Mouse (Mus musculus) megakaryocyte, embryonic 14.5 days (primary cell): ENCODE measurements around the gene Cenpo. TPM values are rescaled to one million over a fixed set of nuclear protein-coding genes. Genes with fewer than 3 reads are reported as not detected.

Source experiments
- H3K27me3 ChIP-seq: replicated peaks from 2 replicates; pipeline ENCODE3; 2012; ENCODE audit warnings: inconsistent platforms
- H3K36me3 ChIP-seq: replicated peaks from 2 replicates; pipeline ENCODE3; 2012; ENCODE audit warnings: low read length, inconsistent platforms, mixed read lengths
- H3K4me1 ChIP-seq: 2 replicates; pipeline ENCODE4 v1.6.1; 2012; ENCODE audit warnings: inconsistent platforms
- H3K4me3 ChIP-seq: replicated peaks from 2 replicates; pipeline ENCODE3; 2012; ENCODE audit warnings: moderate library complexity, mild to moderate bottlenecking, inconsistent platforms
- H3K9me3 ChIP-seq: 2 replicates; pipeline ENCODE4 v1.6.1; 2012; ENCODE audit warnings: inconsistent platforms
- FLI1 ChIP-seq: IDR thresholded peaks from 2 replicates; pipeline ENCODE4 v1.6.1; 2012; ENCODE audit warnings: low read length, inconsistent platforms, mixed read lengths
- GATA1 ChIP-seq: IDR thresholded peaks from 3 replicates; pipeline ENCODE4 v1.6.1; 2012; ENCODE audit warnings: mixed read lengths, low read length, inconsistent platforms, borderline replicate concordance
- polyA plus RNA-seq: library from polyadenylated mRNA; stranded (reverse); fragments of >175 nt; gene quantifications from 2 replicates; pipeline ENCODE4 v1.2.3, GENCODE M21; 2012; ENCODE audit warnings: low replicate concordance; ENCODE audit not compliant: insufficient read depth

Cenpo gene
- polyA plus RNA-seq, 1 experiment: 1.7 TPM

DNA sequence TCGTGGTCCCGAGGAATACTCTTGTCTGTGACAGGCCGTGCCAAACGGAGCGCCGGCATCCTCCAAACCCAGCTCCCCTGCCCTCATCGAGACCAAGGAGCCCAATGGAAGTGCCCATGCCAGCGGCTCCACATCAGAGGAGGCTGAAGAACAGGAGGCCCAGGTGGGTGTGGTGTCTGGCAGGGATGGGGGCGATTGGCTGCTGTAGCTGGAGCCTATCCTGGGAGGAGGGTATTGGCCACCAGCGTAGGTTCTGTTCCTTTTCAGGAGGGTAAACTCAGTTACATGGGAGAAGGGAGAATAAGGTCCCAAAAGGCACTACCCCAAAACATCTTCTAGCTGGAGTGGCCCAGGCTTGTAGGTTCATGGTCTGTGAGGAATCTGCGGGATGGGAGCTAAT lies 34.8 kb downstream of the Cenpo start:
- Histone ChIP-seq H3K9me3 (no peaks in the 10 kb centered on the region), H3K4me1 (peaks cover 37% of the 10 kb centered on the region), H3K36me3 (peaks cover 16% of the 10 kb centered on the region), H3K27me3 (no peaks in the 10 kb centered on the region), H3K4me3 (no peak overlapping the region)
- TF ChIP-seq GATA1 (no peak), FLI1 (no peak)

DNA sequence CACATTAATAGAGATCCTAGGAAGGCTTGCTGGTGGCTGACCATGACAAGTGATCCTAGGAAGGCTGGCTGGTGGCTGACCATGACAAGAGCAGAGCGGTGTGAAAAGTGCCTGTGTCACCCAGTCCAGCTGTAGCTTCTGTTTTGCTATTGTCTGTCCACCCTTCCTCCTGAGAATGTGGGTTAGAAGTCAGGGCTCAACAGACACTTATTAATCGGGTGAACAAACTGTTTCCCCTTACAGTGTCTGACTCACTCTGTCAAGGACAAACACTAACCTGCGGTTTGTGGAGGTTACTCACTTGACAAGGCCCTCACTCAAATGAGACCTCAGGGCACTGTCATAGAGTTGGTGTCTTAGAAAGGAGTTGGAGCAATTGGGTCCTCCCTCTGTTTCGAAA lies 35.4 kb downstream of the Cenpo start:
- TF ChIP-seq FLI1: no peak
- TF ChIP-seq GATA1: no peak
- no peak overlapping the region for H3K4me3 ChIP-seq

DNA sequence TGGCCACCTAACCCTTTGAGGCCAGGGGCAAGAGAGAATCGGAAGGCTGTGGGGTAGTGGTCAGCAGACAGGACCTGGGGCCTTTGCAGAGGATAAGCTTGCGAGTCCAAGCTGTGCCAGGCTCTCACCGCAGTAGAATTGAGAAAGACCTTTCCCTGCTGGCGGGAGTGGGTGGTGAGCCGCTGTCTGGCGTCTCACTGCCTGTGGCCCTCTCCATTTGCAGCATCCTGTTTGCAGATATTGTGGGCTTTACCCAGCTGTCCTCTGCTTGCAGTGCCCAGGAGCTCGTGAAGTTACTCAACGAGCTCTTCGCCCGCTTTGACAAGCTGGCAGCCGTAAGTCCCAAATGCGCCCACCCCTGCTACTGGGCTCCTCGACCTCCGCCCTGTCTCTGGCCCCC lies 39.5 kb downstream of the Cenpo start:
- H3K4me1 ChIP-seq: peaks cover 36% of the 10 kb centered on the region
- H3K9me3 ChIP-seq: no peaks in the 10 kb centered on the region
- H3K36me3 ChIP-seq: no peaks in the 10 kb centered on the region
- no peak overlapping the region for H3K4me3 ChIP-seq
- TF ChIP-seq FLI1 (no peak), GATA1 (no peak)
- H3K27me3 ChIP-seq: peaks cover under 1% of the 10 kb centered on the region

More for the DNA sequence above, 35.4 kb downstream of the Cenpo start:
- H3K36me3 ChIP-seq: peaks cover 16% of the 10 kb centered on the region
- peaks cover 37% of the 10 kb centered on the region for H3K4me1 ChIP-seq
- no peaks in the 10 kb centered on the region for H3K9me3 ChIP-seq
- H3K27me3 ChIP-seq: no peaks in the 10 kb centered on the region

DNA sequence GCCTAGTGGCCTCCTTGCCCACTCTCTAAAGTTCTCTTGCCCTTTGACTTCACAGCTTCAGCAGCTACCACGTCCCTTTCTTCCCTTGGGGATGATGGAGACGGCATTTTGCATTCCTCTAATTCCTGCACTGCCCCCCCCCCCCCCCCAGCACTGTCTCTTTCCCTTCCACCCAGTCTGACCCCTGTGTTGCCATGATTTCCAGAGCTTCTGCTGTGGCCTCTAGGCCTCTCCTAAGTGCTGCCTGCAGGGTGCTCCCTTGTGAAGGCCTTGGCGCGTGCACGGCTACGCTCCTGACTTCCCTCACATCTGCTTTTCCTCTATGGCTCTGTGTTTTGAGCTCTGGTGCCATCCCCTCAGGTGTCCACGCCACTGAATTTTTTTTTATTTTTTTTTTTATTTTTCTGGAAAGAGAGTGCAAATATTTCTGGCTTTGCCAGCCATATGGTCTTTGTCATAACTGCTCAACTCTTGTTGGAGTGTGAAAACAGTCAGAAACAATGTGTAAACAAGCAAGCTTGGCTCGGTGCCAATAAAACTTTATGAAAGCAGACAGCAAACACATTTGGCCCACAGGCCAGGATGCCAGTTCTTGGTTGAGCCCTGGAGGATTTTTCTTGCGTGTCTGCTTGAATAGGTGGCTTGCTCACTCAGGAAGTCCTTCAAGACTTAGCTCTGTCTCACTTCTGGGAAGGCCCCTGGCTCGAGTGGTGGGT lies 40.9 kb downstream of the Cenpo start:
- H3K4me3 ChIP-seq: no peak overlapping the region
- peaks cover 2% of the 10 kb centered on the region for H3K27me3 ChIP-seq
- H3K36me3 ChIP-seq: no peaks in the 10 kb centered on the region
- H3K4me1 ChIP-seq: peaks cover 36% of the 10 kb centered on the region
- H3K9me3 ChIP-seq: no peaks in the 10 kb centered on the region
- TF ChIP-seq GATA1 (no peak), FLI1 (no peak)

DNA sequence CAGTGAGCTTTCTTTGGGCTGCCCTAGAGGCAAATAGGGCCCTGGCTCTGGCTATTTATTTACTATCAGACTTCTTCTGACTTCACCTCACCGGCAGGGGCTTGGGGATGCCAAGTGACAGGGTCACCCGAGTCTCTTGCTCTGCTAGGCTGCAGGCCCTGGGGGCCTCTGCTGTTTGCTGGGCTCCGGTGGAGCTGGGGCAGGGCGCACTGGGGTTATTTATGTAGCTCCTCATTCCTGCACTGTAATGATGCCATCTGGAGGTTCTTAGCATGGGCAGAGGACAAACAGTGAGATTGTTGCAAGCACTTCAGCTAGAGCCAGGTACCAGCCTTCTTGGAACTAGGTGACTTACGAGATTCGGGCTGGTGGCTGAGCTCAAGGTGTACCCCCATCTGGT lies 41.6 kb downstream of the Cenpo start:
- H3K9me3 ChIP-seq: no peaks in the 10 kb centered on the region
- H3K36me3 ChIP-seq: no peaks in the 10 kb centered on the region

DNA sequence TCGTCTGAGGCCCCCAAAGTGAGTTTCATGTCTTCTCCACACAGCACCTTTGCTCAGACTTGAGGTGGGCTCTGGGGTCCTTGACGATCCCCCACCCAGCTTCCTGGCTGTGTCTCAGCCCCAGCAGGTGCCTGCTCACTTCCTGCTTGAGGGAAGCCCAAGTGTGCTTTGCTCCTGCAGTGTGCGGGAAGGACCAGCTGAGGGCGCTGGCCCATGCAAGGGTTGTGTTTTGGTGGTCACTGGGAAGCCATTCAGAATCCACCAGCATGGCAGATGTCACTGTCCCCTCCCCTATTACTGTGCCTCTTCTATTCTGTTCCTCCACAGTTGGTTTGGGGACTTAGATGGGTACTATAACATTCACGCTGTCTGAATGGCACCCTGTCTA lies 45.0 kb downstream of the Cenpo start:
- H3K4me1 ChIP-seq: peaks cover 17% of the 10 kb centered on the region; the same call in 1 of the 2 replicates
- TF ChIP-seq FLI1: no peak
- TF ChIP-seq GATA1: no peak
- no peaks in the 10 kb centered on the region for H3K9me3 ChIP-seq
- H3K36me3 ChIP-seq: no peaks in the 10 kb centered on the region
- H3K4me3 ChIP-seq: no peak overlapping the region
- H3K27me3 ChIP-seq: peaks cover 2% of the 10 kb centered on the region

More for the DNA sequence above, 41.6 kb downstream of the Cenpo start:
- H3K4me3 ChIP-seq: no peak overlapping the region
- no peak for TF ChIP-seq FLI1
- TF ChIP-seq GATA1: no peak
- peaks cover 2% of the 10 kb centered on the region for H3K27me3 ChIP-seq
- H3K4me1 ChIP-seq: peaks cover 35% of the 10 kb centered on the region

DNA sequence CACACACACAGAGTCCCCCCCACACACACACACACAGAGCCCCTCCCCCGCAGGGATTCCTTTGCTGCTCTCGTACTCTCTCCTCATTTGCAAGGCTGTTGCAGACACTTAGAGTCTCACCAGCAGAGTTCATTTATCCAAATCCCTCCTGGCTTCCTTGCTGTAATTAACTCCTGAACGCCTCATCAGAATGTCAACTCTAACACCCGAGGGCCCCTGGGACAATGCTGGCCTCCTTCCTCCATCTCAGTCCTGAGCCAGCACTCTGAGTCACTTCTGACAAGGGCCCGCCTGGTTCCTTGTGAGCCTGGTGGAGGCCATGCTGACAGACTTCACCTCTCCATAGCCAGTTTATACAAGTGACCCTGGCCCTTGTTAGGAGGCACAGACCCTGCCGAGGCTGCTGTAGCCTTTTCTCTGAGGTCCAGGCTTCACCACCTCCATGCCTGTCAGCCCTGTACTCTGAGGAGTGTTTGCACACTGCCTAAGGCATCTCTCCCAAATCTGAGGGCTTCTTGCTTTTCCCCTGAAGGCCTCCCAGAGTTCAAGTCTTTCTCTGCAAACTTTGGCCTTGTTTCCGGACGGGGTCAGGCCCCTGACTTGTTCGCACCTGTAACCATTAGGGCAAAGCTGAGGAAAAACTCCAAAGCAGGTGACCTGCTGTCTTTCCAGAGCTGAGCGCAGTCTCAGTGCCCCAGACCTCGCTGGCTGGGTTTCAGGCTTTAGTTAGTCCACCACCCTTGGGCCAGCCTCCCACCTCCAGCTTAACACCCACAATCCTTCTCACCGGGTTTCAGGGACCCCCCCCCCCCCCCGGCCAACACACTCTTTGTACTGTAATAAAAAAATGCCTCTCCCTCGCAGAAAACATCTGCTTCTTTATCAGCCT lies 45.7 kb downstream of the Cenpo start:
- Histone ChIP-seq H3K9me3 (no peaks in the 10 kb centered on the region), H3K4me3 (no peak overlapping the region), H3K4me1 (peaks cover 17% of the 10 kb centered on the region; the same call in 1 of the 2 replicates), H3K36me3 (no peaks in the 10 kb centered on the region), H3K27me3 (peaks cover 2% of the 10 kb centered on the region)
- no peak for TF ChIP-seq GATA1
- no peak for TF ChIP-seq FLI1

DNA sequence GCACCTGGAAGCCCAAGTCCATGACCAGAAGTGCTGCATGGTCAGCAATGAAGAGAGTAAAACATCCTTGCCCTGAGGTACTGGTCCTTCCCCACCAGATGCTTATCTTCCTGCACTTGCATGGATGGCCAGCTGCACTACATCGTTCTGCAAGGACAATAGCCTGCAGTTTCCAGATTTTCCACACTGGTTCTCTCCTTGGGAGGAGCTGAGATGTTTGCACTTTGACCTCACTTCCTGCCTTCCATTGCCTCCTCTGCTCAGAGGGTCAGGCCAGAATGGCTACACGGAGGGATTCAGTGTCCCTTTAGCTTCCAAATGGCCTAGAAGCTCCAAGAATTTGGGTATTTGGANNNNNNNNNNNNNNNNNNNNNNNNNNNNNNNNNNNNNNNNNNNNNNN lies 49.4 kb downstream of the Cenpo start:
- H3K9me3 ChIP-seq: no peaks in the 10 kb centered on the region
- no peaks in the 10 kb centered on the region for H3K36me3 ChIP-seq
- H3K4me1 ChIP-seq: peaks cover 23% of the 10 kb centered on the region
- no peak overlapping the region for H3K4me3 ChIP-seq
- peaks cover 10% of the 10 kb centered on the region for H3K27me3 ChIP-seq
- no peak for TF ChIP-seq GATA1
- no peak for TF ChIP-seq FLI1

DNA sequence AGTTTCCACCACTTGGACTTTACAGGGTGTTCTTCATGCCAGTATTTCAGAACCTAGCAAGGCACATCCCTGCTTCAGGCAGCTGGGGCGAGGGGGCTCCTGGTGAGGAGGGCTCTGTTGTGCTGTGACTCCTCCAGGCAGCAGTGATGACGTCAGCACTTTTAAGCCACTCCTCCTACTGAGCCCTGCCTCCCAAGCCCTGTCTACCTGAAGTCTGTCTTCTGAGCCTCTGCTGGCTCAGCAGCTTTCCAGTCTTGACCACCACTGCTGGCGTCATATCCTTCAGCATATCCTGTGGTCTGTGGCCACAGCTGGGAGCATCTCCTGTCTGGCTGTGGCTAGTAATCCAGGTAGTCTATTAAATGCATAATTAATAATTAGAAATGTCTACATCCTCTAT lies 53.6 kb downstream of the Cenpo start:
- Histone ChIP-seq H3K27me3 (peaks cover 10% of the 10 kb centered on the region), H3K36me3 (no peaks in the 10 kb centered on the region), H3K4me1 (peaks cover 10% of the 10 kb centered on the region), H3K4me3 (no peak overlapping the region), H3K9me3 (no peaks in the 10 kb centered on the region)
- no peak for TF ChIP-seq FLI1
- TF ChIP-seq GATA1: no peak
